Mouse (Mus musculus): ENCODE measurements around the gene Lnpk.

Lnpk gene

DNA sequence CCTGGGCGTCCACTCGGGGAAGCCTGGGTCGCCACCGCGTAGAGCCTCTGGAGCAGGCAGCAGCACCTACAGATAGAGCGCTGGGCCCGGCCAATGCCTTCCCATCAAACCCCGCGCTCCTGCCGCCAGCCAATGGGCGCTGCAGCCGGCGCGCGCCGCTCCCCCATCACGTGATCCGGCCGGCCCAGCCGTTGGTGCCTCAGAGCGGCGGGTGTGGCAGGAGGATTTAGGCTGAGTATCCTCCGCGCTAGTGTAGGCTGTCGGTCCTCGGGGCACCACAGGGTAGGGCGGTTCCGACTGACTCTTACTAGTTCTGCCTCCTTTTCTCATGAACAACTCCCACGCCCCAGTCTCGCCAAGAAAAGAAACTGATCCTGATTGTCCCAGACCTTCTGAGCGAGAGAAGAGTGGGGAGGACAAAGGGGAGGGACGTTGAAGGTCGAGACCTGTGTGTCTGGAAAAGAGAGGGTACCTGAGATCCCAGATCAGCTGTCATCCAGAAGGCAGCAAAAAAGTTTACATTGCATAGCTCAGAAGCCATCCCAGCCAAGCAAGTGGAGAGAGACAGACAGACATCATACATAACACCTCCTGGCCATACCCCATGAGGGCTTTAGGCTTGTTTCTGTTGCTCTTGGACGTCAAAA is at the start of gene Lnpk:
Gene Lnpk, minus strand, starts transcription at position 593 of the 647 bp plus-strand sequence.
- peak; percentile 91 to 92 for DNase-seq (ENCODE audit: low spot score in 2 of 2)

DNA sequence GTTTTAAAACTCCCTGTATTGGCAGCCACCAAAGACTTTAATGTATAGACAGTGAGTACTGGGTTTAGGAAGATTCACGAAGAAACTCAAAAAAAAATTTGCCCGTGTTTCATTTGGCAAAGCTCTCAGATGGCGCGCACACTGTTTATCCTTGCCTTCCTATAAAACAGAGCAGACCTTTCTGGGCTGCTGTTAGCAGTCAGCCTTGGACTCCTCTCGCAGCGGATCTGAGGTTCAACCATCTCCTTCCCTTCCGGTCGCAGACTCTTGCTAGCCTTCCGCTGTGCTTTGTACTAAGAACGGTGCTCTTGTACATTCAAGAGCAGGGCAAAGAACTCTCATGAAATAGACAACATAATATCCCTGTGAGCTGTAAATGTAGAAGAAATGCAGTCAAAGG is 41.1 kb upstream of the Lnpk start:
- DNase-seq (ENCODE audit: low spot score in 2 of 2), result no peak

DNA sequence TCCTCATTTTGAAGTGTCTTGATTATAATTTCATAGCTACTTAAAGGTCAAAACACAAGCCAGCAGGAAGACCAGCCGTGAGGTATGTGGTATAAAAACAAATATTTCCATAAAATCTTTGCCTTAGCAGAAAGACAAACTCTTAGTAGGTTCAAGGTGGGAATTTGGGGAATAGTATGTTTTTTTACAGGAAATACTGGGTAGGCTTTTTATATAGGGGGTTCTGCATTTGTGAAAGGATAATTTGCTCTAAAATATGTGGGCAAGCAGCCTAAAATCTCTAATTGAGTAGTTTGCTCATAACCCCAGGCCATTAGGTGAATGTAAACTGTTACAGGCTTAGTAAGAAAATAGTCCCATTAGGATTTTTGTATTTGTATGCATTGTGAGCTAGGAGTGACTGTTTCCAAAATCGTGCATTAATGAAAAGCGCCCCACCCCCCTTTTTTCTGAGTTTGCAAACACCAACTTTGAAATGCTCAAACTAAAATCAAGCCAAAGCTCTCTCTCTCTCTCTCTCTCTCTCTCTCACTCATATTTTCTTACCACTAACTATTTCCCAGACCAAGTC is 40.5 kb upstream of the Lnpk start:
- no peak for DNase-seq (ENCODE audit: low spot score in 2 of 2)

DNA sequence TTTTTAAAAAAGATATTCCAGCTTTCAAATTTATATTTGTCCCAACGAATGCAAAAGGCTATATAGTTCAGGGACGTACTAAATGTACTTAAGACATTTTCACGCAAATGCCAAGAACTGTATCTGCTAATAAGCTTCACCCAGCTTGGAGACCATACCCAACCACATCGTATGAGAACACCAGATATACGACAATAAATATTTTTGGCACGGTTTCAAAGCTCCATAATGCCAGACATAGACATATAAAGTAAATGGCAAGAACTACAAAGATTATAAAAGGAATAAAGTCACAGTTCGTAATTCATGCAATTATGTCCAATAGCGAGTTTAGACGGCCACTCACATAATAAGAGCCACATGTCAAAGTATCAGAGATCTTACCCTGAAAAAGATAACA is 38.5 kb upstream of the Lnpk start:
- no peak for DNase-seq (ENCODE audit: low spot score in 2 of 2)

DNA sequence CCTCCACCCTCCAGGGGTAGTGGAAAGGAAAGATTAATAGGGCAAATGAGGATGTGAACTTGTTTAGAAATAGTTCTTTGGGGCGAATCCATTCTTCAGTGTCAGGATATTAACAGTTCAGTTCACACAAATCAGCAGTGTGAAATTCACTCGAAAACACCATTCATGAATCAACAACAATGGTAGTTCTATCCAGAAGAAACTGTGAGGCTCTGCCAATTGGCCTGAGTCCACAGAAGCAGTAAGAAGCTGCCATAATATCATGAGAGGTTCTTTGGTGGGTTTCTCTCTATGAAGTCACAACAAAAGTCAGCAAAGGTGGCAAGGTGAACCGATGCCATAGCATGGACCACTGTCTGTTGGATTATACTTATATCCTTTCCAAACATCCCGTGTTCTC is 32.2 kb upstream of the Lnpk start:
- DNase-seq (ENCODE audit: low spot score in 2 of 2), result no peak

DNA sequence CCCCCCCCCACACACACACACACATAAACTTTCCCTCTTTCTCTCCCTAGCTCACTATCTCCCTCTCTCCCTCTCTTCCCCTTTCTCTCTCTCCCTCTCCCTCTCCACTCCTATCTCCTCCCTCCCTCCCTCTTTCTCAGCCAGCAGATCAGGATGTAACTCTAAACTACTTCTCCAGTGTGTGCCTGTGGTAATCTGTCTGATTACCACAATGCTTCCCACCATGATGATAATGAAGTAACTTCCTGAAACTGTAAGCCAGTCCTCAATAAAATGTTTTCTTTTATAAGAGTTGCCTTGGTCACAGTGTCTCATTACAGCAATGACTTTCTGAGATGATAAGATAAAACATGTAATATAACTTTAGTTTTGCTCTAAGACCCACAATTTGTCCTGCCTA is 30.1 kb upstream of the Lnpk start:
- DNase-seq (ENCODE audit: low spot score in 2 of 2), result no peak

DNA sequence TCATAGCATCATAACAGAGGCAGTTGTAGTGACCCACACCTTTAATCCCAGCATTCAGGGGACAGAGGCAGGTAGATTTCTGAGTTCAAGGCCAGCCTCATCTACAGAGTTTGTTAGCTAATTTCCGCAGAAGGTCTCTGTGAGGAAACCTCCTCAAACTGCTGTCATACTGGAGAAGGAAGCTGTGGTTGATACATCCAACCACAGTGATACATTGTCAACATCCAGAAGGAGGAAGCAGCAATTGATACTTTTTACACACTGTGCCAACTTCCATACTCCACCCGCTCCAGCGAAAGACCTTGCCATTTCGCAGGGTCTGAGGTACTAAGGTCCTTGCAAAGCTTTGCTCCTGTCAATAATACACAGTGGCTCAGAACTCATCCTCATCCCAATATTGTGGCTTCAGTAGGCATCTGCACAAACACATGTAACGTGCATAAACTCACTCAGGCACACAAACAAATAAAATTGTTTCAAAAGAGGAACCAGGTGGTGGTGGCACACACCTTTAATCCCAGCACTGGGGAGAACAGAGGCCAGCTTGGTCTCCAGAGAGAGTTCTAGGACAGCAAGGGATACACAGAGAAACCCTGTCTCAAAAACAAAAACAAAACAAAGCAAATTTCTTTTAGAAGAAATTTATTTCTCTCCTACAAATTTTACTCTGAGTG is 27.0 kb upstream of the Lnpk start:
- peak in 1 of 2 experiments; percentile 1 for DNase-seq (ENCODE audit: low spot score in 2 of 2)

DNA sequence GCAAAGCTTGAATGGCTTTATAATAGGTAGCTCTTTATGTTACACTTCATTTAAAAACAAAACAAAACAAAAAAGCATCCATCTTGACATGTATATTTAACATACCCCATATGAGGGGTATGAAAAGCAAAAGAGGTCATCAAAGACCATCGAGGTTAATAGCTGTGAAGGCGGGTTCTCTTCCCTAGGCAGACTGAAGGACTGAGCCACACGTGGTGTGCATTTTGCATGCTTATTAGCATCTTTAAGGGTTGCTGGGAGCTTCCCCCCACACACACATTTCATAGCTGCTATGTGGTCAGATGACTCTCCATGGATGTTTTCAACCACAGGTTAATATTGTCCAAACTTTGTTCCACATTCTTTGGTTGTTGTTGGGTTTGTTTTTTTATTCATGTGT is 24.8 kb upstream of the Lnpk start:
- no peak for DNase-seq (ENCODE audit: low spot score in 2 of 2)

DNA sequence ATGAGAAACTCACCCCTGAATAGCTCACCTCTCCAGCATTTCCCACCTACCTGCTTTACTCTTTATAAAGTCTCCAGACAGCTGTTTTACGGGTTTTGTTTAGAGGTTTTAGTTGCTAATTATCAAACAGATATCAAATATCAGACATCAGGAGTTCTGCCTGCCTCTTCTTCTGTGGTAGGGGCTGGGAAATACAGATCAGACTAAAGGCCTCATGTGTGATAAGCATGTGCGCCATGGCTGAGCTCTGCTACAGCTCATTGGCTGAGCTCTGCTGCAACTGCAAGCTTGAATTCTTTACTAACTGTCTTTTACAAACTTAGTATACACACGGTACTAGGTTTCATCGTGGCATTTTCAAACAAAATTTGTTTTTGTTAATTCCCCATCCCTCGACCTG is 23.2 kb upstream of the Lnpk start:
- DNase-seq (ENCODE audit: low spot score in 2 of 2), result no peak

DNA sequence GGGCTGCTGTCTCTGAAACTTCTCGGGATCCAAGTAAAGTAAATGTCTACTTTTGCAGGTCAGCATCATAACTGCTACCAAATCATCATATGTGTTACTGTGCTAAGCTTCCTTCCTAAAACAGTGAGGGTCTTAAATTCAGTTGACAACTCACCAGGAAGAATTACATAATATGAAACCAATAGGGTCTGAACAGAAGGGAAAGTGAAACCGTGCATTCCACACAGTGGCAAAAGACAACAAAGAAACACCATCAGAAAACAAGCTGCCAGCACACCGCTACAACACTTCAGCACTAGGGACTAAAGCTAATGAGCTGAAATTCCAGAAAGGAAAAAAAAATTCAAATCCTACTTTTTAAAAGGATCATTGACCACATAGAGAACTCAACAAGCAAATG is 17.9 kb upstream of the Lnpk start:
- DNase-seq (ENCODE audit: low spot score in 2 of 2), result no peak

DNA sequence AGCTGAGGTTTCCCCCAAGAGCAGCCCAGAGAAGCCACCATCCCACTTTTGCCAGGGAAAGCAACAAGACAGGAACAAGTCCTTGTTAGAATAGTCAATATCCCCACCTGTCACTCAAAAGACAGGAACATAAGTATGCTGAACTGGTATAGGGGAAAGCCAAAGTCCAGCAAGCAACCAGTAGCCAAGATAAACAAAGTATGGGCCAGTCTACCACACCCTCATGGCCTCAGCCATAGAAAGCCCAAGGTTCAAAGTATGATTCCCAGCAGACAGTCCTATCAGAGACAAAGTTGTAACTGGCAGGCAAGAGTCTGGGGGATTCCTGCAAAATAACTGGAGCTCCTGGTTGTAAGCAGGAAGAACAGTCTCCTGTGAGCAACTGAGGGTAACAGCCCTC is 16.9 kb upstream of the Lnpk start:
- no peak for DNase-seq (ENCODE audit: low spot score in 2 of 2)

DNA sequence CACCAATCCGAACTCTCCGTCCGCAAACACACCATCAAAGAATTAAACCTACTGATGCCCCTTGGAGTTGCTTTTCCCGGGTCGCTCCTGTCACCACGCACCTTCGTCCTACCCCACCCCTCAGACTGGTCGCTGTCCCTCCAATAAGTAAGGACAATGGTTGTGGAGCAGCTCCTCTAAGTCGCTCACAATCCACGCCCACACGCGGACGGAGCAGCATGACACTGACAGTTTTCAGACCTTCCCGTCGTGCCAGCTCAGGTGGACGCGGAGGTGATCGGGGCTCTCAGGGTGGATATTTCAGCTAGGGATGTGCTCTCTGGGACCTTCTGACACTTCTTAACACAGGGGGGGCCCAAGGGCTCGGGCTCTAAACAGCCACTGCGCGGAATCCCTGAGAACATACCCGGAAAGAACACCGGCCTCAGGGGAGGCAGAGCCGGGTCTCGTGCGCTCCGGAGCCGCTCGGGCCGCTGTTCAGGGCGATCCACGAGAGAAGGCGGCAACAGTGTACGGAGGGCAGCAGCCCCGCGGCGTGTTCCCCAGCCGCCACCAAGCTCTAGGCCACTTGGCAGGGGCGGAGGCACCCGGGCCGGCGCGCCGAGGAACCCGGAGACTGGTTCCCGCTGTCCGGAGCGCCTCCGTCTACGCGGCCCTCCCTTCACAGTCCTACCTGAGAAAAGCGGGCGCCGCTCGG is 941 bp downstream of the Lnpk start:
- DNase-seq (ENCODE audit: low spot score in 2 of 2), result peak; percentile 30 to 37

DNA sequence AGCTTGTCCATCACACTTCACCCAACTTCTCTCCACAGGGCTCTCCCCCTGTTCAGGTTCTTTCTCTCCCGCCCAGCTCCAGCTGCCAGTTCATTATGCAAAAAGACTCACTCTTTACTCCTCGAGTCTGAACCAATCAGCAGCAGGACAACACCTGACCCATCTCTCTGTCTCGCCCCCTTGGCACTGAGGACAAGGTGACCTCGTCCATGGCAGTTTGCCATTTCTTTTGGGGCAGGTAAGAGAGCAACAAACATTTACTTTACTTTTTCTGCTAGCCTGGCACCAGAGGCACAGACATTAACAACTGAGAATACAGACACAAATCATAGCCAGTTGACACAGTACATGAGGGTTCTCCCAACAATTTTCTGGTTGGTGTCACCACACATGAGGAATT is 8.8 kb downstream of the Lnpk start:
- no peak for DNase-seq (ENCODE audit: low spot score in 2 of 2)

DNA sequence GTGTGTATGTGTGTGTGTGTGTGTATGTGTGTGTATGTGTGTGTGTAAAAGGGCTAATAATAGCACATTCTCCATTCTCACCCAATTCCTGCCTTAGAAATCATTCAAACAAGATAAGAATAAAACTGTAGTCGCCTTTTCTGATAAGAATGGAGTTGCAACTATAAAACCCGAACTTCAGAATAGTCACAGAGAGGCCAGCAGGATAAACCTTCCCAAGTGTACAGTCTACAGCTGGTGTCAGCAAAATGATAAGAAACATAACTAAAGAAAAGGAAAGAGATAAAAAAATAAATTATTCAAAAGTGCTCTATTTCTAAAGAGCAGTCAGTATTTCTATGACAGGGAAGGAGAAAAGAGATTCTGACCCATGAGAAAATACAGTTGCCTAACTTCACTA is 19.4 kb downstream of the Lnpk start:
- DNase-seq (ENCODE audit: low spot score in 2 of 2), result no peak

DNA sequence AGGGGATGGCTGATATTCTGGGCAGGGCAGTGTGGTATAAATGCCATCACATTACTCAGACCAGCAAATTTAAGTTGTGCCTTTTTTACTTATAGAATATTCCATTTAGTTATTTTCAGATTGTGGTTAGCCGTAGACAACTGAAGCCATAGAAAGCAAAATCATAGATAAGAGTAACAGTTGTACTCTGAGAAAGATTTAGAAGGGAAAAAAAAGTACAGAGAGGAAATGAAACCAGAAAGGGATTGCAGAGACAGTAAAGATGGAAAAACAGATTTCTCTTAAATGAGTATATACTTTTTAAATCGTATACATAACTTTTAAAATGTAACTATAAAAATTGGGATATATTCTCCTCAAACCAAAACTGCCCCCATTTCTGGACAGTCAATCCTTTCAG is 20.1 kb downstream of the Lnpk start:
- DNase-seq (ENCODE audit: low spot score in 2 of 2), result no peak

DNA sequence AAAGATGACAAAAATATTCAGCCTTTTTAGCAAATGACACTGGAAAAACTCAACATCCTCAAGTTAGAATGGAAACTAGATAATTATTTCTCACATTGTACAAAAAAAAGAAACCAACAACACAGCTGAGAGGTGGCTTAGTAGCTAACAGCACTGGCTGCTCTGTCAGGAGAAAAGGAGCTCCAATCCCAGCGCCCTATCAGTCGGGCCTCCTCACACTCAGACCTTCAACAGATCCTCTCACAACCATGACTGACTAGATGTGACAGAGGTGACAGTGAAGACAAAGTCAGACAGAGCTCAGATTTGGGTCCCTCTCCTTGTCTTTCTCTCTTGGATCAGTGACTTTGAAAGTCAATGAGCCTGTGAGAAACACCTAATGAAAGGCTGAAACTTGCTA is 21.8 kb downstream of the Lnpk start:
- DNase-seq (ENCODE audit: low spot score in 2 of 2), result no peak

DNA sequence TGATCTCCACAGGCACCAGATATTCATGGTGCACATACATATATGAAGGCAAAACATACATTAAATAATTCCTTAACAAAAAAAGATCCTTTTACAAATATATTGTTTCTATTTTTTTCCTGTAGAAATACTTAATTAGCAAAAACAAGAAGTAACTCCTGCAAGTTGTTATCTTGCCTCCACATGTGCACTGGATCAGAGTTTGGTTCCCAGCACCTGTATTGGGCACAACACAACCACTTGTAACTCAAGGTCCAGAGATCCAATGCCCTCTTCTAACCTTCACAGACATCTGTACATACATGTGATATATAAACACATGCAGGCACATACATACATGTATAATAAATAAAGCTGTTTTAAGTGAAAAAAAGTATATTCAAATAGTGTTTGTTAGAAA is 27.3 kb downstream of the Lnpk start:
- no peak for DNase-seq (ENCODE audit: low spot score in 2 of 2)

DNA sequence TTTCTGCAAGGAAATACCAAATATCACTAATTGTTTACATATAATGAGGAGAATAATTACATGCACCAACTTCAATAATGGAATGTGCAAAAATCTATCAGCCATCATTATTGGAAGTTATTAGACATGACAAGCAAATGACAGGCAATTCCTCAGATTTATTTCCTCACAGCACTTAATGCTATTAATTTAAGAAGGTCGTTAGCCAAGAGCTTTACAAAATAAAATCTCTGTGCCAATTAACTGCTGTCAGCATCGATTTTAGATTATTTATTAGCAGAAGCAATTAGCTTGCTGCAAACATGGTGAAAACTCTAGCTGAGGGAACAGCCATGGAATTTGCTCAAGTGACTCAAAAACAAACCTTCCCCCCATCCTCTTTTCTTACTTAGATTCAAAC is 30.9 kb downstream of the Lnpk start:
- DNase-seq (ENCODE audit: low spot score in 2 of 2), result no peak

DNA sequence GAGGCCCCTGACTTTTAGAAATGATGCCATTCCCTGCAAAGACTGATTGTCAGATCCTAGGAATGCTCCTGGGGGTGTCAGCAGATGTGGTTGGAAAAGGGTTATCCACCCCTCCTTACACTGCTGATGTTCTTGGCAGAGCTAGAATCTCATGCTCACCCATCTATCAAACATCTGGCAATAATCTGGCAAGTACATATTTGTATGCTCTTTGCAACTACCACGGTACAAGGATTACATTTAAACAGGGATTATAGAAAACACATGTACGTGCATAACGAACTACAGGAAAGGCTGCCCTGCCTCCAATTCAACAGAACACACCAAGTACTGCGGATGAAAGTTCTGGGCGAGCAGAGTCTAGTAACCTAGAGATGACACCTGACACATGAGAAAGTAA is 70.9 kb downstream of the Lnpk start:
- no peak for DNase-seq (ENCODE audit: low spot score in 2 of 2)

DNA sequence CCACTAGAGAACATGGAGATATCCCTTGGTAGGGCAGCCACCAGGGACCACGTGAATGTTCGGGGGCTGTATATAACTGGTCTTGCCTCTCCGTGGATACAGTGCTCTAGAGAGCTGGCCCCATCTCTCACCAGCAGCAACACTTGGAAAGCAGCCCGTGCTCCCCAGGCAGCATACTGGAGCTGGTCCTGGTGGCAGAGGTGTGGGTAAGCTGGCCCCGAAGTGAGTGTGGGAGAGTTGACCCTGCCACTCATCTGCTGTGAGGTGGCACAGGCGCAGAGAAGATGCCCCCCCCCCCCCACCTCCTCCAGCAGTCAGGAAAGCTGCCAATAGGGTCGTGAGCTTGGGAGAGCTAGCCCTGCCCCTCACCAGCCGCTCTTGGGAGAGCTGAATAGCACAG is 72.8 kb downstream of the Lnpk start:
- DNase-seq (ENCODE audit: low spot score in 2 of 2), result no peak

DNA sequence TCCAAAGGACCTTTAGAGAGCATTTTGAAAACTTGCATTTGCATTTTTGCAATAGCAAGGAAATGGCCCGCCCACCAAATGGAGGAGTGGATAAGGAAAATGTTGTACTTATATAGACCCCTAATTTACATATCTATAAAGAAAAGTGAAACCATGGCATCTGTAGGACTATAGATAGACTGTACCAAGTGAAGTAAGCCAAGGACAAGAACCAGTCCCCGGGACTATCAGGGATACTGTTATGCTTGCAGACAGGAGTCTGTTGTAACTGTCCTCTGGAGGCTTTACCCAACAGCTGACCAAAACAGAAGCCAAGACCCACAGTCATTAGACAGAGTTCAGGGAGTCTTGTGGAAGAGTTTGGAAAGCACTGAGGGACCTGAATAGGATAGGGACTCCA is 78.9 kb downstream of the Lnpk start:
- no peak for DNase-seq (ENCODE audit: low spot score in 2 of 2)

DNA sequence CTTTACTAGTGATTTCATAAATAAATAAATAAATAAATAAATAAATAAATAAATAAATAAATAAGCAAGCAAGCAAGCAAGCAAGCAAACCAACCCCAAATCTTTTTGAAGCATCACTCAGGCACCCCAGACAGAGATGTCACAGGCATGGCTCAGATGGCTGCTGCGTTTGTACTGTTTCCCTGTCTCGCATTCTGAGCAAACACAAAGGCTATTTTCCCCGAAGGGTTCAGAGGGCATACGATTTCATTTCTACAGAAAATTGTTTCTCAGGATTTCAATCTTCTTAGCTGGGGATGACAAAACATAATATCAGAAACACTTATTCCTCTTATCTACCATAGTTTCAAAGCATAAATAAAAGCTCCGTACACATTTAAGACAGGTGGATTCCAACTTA is 81.4 kb downstream of the Lnpk start:
- no peak for DNase-seq (ENCODE audit: low spot score in 2 of 2)

DNA sequence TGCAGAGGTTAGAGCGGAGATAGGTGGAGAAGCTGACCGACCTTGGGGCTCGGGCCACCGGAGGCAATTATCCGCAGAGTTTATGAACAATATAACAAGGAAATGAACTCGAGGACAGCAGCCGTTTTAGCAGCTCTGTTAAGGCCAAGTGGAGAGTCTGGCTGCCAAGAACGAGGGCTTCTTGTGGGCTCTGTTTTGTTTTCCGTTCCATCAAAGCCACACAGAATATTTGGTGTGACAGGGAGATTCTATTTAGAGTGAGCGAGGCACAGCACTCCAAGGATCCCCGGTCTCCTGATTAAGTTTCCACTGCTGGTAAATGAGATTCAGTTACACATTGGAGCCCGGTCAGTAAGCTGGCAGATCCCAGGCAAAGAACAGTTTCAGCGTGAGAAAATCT is 87.8 kb downstream of the Lnpk start:
- no peak for DNase-seq (ENCODE audit: low spot score in 2 of 2)

All from spleen, postnatal 36 days (tissue).